Mouse (Mus musculus) adrenal gland, adult 8-10 months (tissue): ENCODE measurements around the gene Dgcr6. TPM values are rescaled to one million over a fixed set of nuclear protein-coding genes. Genes with fewer than 3 reads are reported as not detected.
"Not testable (repeated sequence)": the region's sequence is repeated elsewhere in the genome, so short reads cannot be mapped to it uniquely, and the experiment has no call there.

Experiments used
- DNase-seq: peaks from one replicate; pipeline ENCODE4 v3.0.0; 2022
- total RNA-seq, 4 experiments: library from RNA; stranded (reverse); gene quantifications; 2 replicates each; pipeline ENCODE4 v1.2.4; 2022

Gene Dgcr6
- total RNA-seq, result 10 to 100 TPM; 63.2 to 80.9 (median 74.1) TPM

GRCm38 (mm10) chr16:18052731-18053202 lies at the start of gene Dgcr6:
Gene Dgcr6 (plus strand): TSS chr16:18052860.
- peak; percentile 55 for DNase-seq

DNA sequence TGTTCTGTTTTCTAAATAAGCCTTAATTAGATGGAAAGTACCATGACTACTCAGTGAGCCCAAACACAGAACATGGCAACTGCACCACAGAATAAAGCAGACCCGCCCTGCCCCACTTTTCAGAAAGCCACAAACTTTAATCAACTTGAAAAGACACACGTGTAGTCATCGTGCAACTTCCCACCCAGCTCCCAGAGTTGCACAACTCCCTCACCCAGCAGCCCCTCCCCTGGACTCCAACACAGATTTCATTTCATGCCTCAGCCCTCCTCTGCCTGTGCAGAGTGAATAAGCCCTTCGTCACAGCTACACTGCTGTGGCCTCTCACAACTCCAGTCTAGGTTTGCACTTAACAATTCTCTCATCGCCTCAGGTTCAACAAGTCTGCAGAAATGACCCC lies 48.1 kb upstream of the Dgcr6 start:
- DNase-seq, result no peak

DNA sequence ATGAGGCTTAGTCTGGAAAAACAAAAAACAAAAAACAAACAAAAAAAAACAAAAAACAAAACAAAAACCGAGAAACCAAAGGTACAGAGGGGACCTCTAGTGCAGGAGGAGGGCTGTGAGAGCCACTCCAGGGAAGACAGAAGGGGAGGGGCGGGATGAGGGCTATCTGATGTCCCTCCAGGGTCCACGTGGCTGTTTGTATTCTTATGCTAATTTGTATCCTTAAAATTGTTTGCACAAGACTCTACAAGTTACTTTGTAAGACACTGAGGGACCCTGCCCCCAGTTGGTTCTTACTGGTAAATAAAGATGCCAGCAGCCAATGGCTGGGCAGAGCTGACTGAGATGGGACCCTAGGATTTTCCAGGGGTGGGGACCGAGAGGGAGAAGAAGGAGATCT lies 45.6 kb upstream of the Dgcr6 start:
- no peak for DNase-seq

- no peak for DNase-seq
Measured at GRCm38 (mm10) chr16:18011101-18011500, 41.6 kb upstream of the Dgcr6 start.

- DNase-seq, result not testable (repeated sequence)
Measured at GRCm38 (mm10) chr16:18016482-18016881, 36.2 kb upstream of the Dgcr6 start.

GRCm38 (mm10) chr16:18022780-18023557 lies 29.7 kb upstream of the Dgcr6 start:
- DNase-seq, result no peak

DNA sequence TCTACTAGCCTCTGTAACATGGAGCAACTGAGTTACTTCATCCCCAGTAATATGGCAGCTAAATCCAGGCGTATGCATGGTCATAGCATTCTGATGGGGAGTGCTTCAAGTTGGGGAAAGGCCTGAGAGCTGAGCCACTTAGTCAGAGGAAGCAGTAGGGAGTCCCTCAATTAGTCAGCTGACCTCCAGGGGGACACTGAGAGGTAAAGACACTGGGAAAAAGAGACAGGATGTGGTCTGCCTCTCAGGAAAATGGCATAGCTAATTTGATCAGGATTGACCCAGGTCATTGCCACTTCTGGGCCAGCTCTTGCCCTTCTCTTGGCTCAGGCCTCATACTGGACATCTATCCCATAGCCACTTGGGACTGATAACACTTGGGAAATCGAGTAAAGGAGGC lies 25.3 kb upstream of the Dgcr6 start:
- no peak for DNase-seq

DNA sequence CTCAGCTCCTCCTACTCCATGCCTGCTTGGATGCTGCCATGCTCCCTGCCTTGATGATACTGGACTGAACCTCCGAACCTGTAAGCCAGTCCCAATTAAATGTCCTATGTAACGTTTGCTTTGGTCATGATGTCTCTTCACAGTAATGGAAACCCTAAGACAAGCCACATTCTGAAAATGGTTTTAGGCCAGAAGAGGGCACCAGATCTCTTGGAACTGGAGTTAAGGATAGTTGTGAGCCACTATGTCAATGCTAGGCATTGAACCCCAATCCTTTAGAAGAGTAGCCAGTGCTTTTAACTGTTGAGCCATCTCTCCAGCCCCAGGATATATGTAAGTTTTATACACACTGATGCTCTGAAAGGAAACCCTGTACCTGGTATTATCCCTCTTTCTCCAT lies 20.9 kb upstream of the Dgcr6 start:
- no peak for DNase-seq

DNA sequence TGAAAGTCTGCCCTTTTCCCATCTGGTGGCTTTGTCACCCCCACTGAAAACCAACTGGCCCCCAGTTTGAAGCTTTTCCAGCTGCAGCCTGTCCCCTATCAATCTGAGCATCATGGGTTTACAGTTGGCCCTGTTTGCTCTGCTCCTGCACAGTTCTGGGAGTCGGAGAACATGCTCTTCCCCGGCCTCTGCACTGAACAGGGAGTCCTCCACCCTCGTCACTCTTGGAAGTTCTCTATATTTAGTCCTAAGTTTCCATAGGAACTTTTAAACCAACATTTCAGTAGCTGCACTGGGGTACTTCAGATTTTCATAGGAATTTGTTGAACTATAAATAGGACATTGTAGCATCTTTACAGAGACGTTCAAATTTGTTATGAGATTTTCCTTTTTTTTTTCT lies 19.4 kb upstream of the Dgcr6 start:
- no peak for DNase-seq

- DNase-seq, result no peak
Measured at GRCm38 (mm10) chr16:18034286-18034685, 18.4 kb upstream of the Dgcr6 start.

- DNase-seq, result no peak
Measured at GRCm38 (mm10) chr16:18036425-18036955, 16.2 kb upstream of the Dgcr6 start.

GRCm38 (mm10) chr16:18037025-18037424 lies 15.6 kb upstream of the Dgcr6 start:
- no peak for DNase-seq

DNA sequence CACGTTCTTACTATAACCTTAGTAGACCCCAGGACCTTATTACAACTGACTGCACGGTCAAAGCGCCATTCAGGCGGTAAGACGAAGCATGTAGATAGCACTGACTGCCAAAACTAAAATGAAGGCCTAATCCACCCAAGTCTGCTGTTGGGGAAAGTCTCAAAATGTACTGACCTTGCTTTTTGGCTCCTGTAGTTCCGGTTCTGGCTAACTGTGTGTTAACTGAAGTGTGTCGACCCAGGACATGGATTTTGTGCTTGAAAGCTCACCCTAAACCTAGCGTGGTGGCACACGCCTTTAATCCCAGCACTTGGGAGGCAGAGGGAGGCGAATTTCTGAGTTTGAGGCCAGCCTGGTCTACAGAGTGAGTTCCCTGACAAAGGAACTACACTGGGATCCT lies 7.7 kb upstream of the Dgcr6 start:
- no peak for DNase-seq

DNA sequence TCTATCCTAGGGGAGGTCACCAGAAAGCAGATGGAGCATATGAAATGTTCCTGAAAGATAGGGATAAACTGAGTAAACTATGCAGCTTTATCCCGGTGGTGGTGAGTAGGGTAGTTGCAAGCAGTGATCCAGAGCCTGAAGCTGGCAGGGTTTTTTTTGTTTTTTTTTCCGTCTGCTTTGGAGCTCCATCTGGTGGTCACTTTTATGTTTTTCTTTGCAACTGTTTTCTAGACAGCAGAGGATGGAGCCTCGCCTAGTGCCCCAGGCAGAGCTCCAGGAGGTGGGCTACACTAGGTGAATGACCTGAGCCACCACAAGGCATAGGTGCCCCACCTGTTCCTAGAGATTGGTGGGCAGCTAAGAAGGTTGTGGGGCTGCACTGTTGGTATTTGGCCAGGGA lies 5.0 kb upstream of the Dgcr6 start:
- no peak for DNase-seq

DNA sequence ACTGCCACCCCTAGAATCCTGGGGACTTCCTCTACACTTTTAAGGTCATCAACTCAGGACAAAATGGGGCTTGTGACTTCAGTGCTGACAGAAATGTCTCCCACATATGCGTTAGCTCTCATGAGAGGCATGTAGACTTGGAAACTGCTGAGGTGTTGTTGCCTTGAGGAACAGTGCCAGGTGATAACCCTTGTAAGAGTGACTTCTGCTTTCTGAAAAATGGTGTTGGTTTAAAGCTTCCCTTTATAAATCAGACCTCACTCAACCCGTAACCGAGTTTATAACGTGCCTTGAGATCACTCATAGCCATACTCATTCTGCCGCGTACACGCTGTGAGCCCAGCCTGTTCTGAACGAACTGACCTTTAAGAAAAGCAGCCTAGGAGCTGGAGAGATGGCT lies 4.6 kb upstream of the Dgcr6 start:
- DNase-seq, result no peak

DNA sequence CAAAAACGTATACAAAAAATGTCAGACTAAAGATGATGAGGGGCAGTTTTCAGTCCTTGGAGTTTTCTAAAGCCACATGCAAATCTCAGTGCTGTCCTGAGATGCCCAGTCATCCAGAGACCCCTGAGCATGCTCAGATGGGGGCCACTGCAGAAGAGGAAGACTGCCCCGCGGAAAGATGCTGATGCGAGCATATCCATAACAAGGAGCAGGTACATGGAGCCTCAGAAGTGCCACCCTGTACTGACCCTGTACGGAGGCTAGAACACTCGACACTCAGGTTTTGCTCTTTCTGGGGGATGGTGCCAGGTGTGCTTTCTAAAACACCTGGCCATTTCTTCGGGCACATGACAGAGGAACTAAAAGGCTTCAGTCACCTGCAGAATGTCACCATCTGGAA lies 338 bp upstream of the Dgcr6 start:
- DNase-seq, result no peak

DNA sequence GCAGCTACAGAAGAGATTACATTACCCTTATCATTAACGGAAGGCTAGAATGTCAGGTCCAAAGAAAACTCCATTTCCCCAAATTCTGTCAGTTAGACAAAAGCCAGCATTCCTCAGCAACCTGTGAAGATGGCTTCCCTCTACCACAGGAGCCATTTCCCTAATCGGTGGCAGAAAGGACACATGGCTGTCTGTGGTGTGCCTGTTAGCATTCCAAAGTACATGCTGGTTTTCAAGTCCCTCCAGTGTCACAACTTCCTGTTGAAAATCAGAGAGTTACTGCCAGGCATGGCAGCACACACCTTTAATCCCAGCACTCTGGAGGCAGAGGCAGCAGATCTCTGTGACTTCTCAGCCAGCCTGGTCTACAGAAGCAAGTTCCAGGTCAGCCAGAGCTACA lies 3.6 kb downstream of the Dgcr6 start:
- no peak for DNase-seq

DNA sequence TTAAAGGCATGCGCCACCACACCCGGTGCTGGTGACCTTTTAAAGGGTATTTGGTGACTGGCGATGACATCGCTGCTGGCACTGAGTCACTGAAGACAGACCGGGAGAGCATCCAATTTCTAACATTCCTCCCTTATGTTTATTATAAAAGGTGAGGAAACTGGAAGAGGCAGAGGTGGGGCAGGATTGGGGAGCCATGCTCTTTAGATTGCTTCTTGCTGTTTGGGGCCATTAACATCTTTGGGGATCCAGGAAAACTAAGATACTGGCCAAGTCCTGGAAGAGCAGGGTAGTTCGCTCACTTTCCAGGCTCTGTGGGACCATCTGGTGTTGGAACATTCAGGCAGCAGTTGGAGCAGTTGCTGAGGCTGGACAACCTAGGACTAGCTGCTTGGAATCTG lies 5.7 kb downstream of the Dgcr6 start:
- no peak for DNase-seq

DNA sequence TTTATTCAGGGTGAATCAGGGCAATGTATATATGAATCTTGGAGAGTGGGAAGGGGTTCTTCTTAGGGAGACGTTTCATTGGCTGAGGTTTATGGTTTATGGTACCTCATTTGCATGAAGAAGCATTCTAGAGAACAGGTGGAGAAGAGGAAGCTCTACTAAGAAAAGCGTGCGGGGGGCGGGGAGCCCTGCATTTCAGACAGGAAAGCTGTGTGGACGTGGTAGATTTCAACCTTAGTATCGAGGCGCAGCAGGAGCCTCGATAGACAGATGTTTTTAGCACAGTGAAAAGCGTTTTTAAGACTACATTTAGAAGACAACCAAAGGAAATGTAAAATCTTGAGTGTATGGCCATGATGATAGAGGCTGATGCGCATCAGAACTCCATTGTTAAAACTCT lies 6.6 kb downstream of the Dgcr6 start:
- DNase-seq, result no peak

DNA sequence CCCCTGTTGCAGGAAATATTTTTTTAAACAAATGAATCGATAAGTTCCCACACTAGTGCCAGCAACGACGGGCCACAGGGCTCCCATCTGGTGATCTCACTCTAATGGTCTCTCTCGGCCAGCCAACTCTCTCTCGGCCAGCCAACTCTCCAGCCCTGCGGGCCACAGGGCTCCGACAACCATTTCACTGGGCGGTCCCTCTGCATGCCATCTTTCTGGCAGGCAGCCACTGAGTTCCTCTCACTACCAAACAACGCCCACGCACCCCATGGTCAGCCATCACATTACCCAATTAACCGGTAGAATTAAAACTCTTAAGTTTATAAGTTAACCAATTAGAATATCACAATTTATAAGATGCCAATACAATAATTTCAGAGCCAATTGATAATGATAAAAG lies 8.5 kb downstream of the Dgcr6 start:
- DNase-seq, result no peak

DNA sequence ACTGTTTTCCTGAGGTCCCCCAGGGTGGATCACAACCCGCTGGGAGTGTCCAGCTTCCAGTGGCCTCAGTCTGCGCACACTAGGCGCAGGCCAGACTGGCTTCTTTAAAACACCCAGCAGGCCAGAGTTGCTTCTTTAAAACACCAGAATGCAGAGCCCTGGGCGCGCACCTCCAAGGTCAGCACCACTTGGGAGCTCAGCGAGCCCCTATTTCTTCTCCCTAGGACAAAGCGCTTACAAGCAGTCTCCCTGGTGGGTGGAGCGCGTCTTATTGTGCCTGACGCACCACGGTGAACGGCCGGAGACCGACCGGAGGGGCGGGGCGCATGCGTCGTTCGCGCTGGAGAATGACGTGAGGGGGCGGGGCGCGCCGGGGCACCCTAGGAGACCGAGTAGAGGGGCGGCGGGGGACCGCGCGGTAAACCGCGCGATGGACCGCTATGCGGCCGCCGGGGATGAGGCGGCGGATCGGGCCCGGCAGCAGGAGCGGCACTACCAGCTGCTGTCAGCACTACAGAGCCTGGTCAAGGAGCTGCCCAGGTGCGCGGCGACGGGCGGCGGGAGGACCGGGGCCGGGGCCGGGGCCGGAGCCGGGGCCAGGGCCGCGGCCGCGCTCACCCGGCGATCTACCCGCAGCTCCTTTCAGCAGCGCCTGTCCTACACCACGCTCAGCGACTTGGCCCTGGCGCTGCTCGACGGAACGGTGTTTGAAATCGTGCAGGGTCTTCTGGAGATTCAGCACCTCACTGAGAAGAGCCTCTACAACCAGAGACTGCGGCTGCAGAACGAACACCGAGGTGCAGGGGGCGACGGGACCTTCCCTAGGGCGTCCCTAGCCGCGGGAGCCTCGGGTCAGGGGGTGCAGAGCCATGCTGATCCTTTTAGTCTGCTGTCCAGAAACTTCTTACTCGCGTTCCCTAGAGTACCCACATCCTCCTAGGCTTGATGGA lies 13.7 kb downstream of the Dgcr6 start:
- DNase-seq, result peak; percentile 90

- DNase-seq, result no peak
Measured at GRCm38 (mm10) chr16:18068653-18069376, 16.2 kb downstream of the Dgcr6 start.

DNA sequence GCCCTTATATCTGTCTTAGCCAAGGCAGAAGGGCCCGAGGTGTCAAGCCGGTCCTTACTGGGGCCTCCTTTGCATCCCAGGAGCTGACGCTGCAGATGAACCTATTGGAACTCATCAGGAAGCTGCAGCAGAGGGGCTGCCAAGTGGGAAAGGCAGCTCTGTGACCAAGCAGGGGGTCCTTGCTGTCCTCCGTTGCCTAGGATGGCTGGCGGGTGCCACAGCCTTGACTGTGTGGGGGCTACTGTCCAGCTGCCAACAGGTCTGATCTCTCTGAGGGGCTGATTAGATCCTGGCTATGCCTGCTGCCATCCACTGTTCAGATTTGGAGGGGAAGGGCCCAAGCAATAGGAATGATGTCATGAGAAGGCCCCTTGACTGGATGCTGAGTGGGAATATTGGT lies 18.1 kb downstream of the Dgcr6 start:
- DNase-seq, result no peak
